Mouse (Mus musculus) hindbrain, embryonic 13.5 days (tissue): ENCODE measurements at regions not wholly inside any gene's neighbourhood (a gene's known extent, or its start where the extent isn't known, plus 50 kb on each side); places are given as distances from the start of the nearest gene placed in this dataset.

Experiments
- ATAC-seq: fragments of 200-750 bp; cut with Nextera tagmentation; 2 replicates; pipeline ENCODE4 v1.8.0; 2017; ENCODE audit warnings: moderate TSS enrichment; ENCODE audit not compliant: low FRiP score
- H3K27ac ChIP-seq: fragments of 300-500 bp; sonication (generic); 2 replicates; pipeline ENCODE4 v1.5.1; 2015; ENCODE audit warnings: inconsistent platforms, mild to moderate bottlenecking, moderate library complexity
- H3K27me3 ChIP-seq: fragments of 300-500 bp; sonication (generic); 2 replicates; pipeline ENCODE4 v1.6.1; 2015; ENCODE audit warnings: mild to moderate bottlenecking, inconsistent platforms
- H3K36me3 ChIP-seq: fragments of 300-500 bp; sonication (generic); 2 replicates; pipeline ENCODE4 v1.6.1; 2015; ENCODE audit warnings: mild to moderate bottlenecking, inconsistent platforms
- H3K4me1 ChIP-seq: fragments of 300-500 bp; sonication (generic); replicated peaks from 2 replicates; pipeline ENCODE4 v1.6.1; 2015; ENCODE audit warnings: inconsistent platforms
- H3K4me2 ChIP-seq: fragments of 300-500 bp; sonication (generic); 2 replicates; pipeline ENCODE4 v1.6.1; 2015; ENCODE audit warnings: inconsistent platforms, mild to moderate bottlenecking, moderate library complexity
- H3K4me3 ChIP-seq: fragments of 300-500 bp; sonication (generic); 2 replicates; pipeline ENCODE4 v1.5.1; 2015; ENCODE audit warnings: mild to moderate bottlenecking, inconsistent platforms
- H3K9ac ChIP-seq: fragments of 300-500 bp; sonication (generic); 2 replicates; pipeline ENCODE4 v1.6.1; 2015; ENCODE audit warnings: mild to moderate bottlenecking, inconsistent platforms
- H3K9me3 ChIP-seq: fragments of 300-500 bp; sonication (generic); 2 replicates; pipeline ENCODE4 v1.6.1; 2016; ENCODE audit warnings: inconsistent platforms
- WGBS: fragments of 180-500 bp; shearing (Covaris S2); methylation state at CpG from one replicate; pipeline ENCODE4 v1.1.7; 2015; 5-methylcytosine and 5-hydroxymethylcytosine counted together

DNA sequence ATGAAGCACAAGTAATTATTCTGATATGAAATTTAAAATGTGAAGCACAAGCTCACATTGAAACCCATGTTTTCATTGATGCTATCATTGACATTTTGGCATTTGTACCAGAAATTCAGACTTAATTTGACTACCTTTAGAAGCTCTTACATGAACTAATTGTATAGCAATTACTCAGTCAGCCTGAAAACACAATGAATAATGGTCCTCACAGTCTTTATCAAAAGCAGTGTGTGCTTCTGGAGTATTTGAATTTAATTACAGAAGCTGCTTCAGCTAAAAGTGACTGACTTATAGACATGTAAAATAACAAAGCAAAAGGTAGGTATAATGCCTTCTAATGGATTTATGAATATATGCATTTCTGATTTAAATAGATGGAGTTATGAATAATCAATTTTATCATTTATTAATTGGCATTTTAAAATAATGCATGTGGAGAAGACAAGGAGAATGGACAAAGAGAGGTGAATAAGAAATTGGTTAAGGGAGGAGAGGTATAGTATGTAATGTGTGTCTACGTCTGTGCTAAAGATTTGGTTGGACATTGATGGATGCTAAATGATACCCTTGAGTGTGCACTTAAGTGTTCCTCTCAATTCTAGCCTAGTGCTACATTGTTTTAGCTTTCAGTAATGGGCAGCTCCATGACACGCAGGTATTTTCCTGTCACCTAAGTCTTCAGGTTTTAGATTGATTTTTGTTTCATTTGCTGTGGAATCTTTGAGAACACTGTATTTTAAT lies 803.2 kb upstream of the Frg1 start:
- H3K9me3 ChIP-seq: no peaks in the 10 kb centered on the region
- no peaks in the 10 kb centered on the region for H3K36me3 ChIP-seq
- H3K4me1 ChIP-seq: no peaks in the 10 kb centered on the region
- H3K9ac ChIP-seq: no peak overlapping the region
- H3K4me3 ChIP-seq: no peak overlapping the region
- 65% methylated on average over 2 of the region's 2 CpGs for WGBS
- ATAC-seq: no peak
- H3K27me3 ChIP-seq: no peaks in the 10 kb centered on the region
- no peak overlapping the region for H3K27ac ChIP-seq
- H3K4me2 ChIP-seq: no peak overlapping the region

DNA sequence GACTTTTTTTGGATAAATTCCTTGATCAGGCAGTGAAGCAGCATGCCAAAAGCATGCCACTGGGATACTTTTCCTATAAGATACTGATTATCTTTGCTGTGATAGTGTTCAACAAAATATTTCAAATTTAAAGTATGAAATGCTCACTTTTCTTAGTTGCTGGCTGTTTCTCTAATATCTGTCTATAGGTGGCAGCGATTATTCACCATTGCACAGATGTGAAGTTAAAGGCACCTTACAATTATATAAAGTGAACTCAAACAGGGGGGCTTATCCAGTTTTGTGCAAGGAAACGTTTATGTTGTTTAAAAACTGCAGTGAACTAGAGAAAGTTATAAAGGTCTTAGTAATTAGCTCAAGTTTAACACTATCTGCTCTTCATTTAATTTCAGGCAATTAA lies 794.1 kb upstream of the Frg1 start:
- Histone ChIP-seq H3K4me3 (no peak overlapping the region), H3K4me2 (no peak overlapping the region), H3K4me1 (no peaks in the 10 kb centered on the region), H3K36me3 (no peaks in the 10 kb centered on the region), H3K27ac (no peak overlapping the region), H3K9me3 (no peaks in the 10 kb centered on the region), H3K27me3 (no peaks in the 10 kb centered on the region), H3K9ac (no peak overlapping the region)
- ATAC-seq: no peak
- WGBS: 57% methylated on average over 2 of the region's 2 CpGs

DNA sequence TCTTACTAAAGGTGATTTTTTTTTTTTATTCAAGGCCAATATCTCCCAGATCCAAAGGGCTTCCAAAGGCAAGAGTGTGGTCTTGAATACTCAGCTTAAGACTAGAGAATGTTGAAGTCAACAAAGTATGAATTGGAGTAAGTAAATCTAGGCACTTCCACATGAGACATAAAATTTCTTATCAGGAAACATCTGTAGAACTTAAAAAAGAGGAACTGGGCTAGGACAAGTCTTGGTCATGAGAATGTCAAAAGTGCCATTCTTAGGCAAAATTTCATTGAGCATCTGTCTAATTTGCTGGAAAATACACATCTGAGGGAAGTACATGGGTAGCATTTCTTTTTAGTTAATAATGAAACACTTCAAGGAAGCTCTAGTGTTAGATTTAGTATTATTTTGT lies 793.1 kb upstream of the Frg1 start:
- Histone ChIP-seq H3K27ac (no peak overlapping the region), H3K36me3 (no peaks in the 10 kb centered on the region), H3K4me1 (no peaks in the 10 kb centered on the region), H3K27me3 (no peaks in the 10 kb centered on the region), H3K4me2 (no peak overlapping the region), H3K9ac (no peak overlapping the region), H3K4me3 (no peak overlapping the region), H3K9me3 (no peaks in the 10 kb centered on the region)
- ATAC-seq: no peak

DNA sequence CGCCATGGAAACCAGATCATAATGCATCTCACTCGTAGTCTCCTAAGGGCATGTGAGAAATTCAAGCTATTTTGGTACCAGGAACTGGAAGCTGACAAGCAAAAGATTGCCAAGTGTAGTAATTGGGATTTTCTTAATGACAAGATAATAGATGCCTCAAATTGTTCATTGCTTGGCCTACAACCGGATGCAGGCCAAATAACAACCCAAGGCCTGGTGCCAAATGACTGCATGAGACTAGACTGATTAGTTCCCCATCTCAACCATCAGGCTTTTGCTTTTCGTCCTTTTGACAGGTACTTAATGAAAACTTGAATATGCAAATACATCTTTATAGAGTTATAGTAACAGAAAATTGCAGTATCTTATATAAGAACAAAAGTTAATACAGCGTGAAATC lies 780.4 kb upstream of the Frg1 start:
- ATAC-seq: no peak
- H3K27me3 ChIP-seq: no peaks in the 10 kb centered on the region
- 73% methylated on average over 5 of the region's 5 CpGs for WGBS

DNA sequence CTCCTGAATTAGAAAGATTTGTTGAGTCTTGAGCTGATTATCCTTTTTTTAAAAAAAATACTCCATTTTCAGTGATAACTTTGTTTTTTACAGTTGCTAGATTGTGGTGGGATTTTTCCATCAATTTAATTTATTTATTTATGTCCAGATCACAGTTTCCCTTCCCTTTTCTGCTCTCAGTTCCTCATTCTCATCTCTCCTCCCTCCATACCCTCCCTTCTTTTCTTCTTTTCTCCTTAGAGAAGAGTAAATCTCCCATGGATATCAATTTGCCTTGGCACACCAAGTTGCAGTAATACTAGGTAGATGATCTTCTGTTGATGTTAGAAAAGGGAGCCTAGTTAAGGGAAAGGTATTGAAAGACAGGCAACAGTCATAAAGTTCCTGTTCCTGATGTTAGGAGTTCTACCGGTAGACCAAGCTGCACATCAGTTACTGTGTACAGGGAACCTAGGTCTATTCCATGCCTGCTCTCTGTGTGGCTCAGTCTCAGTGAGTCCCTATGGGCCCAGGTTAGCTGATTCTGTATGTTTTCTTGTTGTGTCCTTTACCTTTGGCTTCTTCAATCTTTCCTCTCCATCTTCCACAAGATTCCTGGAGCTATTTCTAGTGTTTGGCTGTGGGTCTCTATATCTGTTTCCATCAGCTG lies 777.2 kb upstream of the Frg1 start:
- no peaks in the 10 kb centered on the region for H3K27me3 ChIP-seq
- H3K36me3 ChIP-seq: no peaks in the 10 kb centered on the region
- ATAC-seq: no peak
- no peak overlapping the region for H3K9ac ChIP-seq
- 93% methylated on average over 1 of the region's 1 CpGs for WGBS
- H3K27ac ChIP-seq: no peak overlapping the region
- H3K4me2 ChIP-seq: no peak overlapping the region
- no peaks in the 10 kb centered on the region for H3K4me1 ChIP-seq
- H3K9me3 ChIP-seq: no peaks in the 10 kb centered on the region
- no peak overlapping the region for H3K4me3 ChIP-seq

More for the DNA sequence above, 780.4 kb upstream of the Frg1 start:
- no peaks in the 10 kb centered on the region for H3K4me1 ChIP-seq
- no peak overlapping the region for H3K4me3 ChIP-seq
- no peak overlapping the region for H3K4me2 ChIP-seq
- H3K27ac ChIP-seq: no peak overlapping the region
- no peaks in the 10 kb centered on the region for H3K36me3 ChIP-seq
- no peaks in the 10 kb centered on the region for H3K9me3 ChIP-seq
- H3K9ac ChIP-seq: no peak overlapping the region

DNA sequence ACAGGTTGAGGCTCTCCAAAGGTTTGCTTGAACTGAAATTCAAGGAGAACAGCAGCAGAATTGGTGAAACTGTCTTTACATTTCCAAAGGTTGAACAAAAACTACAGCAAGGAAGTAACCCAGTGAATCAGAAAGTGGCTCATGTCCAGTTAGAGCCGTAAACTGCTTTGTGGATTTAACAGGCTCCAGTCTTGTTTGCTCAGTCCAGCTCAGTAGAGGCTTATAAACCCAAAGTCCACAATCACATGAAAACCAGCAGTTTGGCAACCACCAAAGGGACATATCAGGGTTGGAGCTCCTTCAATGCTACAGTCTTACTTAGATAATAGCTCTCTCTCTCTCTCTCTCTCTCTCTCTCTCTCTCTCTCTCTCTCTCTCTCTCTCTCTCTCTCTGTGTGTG lies 770.2 kb upstream of the Frg1 start:
- no peak overlapping the region for H3K4me2 ChIP-seq
- no peak overlapping the region for H3K27ac ChIP-seq
- no peak overlapping the region for H3K4me3 ChIP-seq
- H3K4me1 ChIP-seq: no peaks in the 10 kb centered on the region
- H3K9me3 ChIP-seq: no peaks in the 10 kb centered on the region
- H3K27me3 ChIP-seq: no peaks in the 10 kb centered on the region
- WGBS: 97% methylated on average over 1 of the region's 1 CpGs
- no peaks in the 10 kb centered on the region for H3K36me3 ChIP-seq
- ATAC-seq: no peak
- H3K9ac ChIP-seq: no peak overlapping the region

DNA sequence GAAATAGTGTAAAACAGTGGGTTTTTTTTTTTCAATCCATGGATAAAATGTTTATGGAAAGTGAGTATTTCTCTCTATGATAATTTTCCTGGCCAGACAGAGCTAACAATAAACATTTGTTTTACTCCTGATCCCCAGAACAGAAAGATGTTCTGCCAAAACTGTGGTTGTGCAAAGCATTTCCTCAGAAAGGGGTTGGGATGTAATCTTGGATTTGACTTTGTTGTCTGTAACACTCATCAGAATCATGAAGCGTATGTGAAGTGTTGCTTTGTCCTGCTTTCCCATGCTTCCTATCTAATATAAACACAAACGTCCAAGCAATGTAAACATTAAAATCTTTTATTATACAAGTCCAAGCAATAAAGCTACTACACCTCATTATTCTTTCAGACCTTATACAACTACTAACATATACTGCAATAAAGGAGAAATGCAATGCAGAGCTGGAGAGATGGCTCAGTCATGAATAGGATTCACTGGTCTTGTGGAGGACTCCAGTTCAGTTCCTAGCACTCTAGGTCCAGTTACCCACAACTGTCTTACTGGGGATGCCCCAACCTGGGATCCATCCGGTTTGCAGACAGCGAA lies 766.5 kb upstream of the Frg1 start:
- Histone ChIP-seq H3K9ac (no peak overlapping the region), H3K36me3 (no peaks in the 10 kb centered on the region), H3K9me3 (no peaks in the 10 kb centered on the region), H3K4me3 (no peak overlapping the region), H3K27me3 (no peaks in the 10 kb centered on the region), H3K4me1 (no peaks in the 10 kb centered on the region), H3K27ac (no peak overlapping the region), H3K4me2 (no peak overlapping the region)
- WGBS: 85% methylated on average over 4 of the region's 4 CpGs
- no peak for ATAC-seq

DNA sequence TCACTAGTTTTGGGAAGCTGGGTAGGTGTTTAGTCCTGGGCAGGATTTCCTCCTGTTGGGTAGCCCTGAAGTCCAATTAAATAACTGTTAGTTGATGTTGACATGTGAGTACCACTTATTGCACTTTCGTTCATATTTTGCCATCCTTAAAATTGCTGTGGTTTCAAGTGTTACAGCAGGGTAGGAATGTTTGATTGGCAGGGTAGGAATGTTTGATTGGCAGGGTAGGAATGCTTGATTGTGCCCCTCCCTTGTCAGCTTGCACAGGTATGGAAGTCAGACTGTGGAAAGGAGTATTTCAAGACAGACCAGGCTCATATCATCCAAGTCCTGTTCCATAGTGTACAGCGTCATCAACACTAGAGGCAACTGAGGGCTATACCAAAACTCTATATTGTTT lies 745.6 kb upstream of the Frg1 start:
- Histone ChIP-seq H3K4me1 (no peaks in the 10 kb centered on the region), H3K36me3 (no peaks in the 10 kb centered on the region), H3K4me2 (no peak overlapping the region), H3K9ac (no peak overlapping the region), H3K9me3 (no peaks in the 10 kb centered on the region), H3K27ac (no peak overlapping the region), H3K4me3 (no peak overlapping the region), H3K27me3 (no peaks in the 10 kb centered on the region)
- no peak for ATAC-seq
- 91% methylated on average over 2 of the region's 2 CpGs for WGBS

DNA sequence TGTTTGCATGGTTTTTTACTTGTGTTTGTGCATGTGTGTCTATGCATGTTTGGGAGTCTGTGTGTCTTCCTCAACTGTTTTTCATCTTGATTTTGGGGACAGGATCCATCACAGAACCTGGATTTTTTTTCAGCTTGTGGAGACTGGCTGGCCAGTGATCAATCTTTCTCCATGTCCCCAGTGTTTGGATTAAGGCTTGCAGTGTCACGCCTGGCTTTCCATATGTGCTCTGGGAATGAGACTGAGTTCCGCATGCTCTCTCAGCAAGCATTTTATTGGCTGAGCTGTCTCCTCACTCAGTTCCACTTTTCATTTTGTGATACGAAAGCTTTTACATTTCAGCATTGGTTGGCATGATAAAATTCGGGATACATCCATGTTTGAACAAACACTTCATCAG lies 740.1 kb upstream of the Frg1 start:
- Histone ChIP-seq H3K9ac (no peak overlapping the region), H3K4me1 (no peaks in the 10 kb centered on the region), H3K4me2 (no peak overlapping the region), H3K27ac (no peak overlapping the region), H3K36me3 (no peaks in the 10 kb centered on the region), H3K9me3 (no peaks in the 10 kb centered on the region), H3K27me3 (no peaks in the 10 kb centered on the region), H3K4me3 (no peak overlapping the region)
- no peak for ATAC-seq
- WGBS: 83% methylated on average over 4 of the region's 4 CpGs

DNA sequence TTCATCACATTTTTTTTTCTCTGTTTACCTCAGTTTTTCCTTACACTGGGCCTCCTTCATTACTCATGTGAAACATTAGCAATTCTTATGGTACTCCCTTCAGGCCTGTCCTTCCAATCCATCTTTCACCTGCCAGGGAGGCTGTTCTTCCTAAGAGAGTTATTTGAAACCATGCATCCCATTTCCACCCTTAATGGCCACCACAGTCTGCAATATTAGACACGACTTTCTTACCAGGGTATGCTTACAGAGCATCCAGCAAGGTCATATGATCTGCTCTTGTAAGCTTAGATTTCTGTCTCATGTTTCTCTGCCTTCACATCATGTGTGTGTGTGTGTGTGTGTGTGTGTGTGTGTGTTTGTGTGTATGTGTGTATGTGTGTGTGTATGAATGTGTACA lies 739.7 kb upstream of the Frg1 start:
- ATAC-seq: no peak
- H3K4me3 ChIP-seq: no peak overlapping the region
- H3K27ac ChIP-seq: no peak overlapping the region
- no peaks in the 10 kb centered on the region for H3K36me3 ChIP-seq
- 48% methylated on average over 1 of the region's 1 CpGs for WGBS
- no peaks in the 10 kb centered on the region for H3K9me3 ChIP-seq
- H3K9ac ChIP-seq: no peak overlapping the region
- H3K4me1 ChIP-seq: no peaks in the 10 kb centered on the region
- H3K27me3 ChIP-seq: no peaks in the 10 kb centered on the region
- H3K4me2 ChIP-seq: no peak overlapping the region

DNA sequence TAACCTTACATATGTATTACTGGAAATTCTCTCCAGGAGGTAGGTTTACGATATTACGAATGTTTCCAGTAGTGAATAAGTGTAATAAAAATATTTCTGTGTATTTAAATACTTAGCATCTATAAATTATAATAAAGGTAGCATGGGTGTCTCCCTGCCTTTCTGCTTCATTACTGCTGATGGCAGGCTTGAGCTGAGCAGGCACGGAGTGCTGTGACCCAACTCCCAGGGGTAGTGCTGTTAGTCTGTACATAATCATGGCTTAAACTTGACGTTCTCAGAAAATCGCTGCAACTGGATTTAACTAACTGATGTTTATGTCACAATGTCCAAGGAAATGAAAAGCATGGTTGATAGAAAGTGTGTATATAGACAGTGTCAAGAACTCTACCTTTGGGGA lies 727.8 kb upstream of the Frg1 start:
- no peak overlapping the region for H3K4me3 ChIP-seq
- H3K4me2 ChIP-seq: no peak overlapping the region
- H3K4me1 ChIP-seq: no peaks in the 10 kb centered on the region
- WGBS: 79% methylated on average over 5 of the region's 5 CpGs
- H3K9ac ChIP-seq: no peak overlapping the region
- no peak overlapping the region for H3K27ac ChIP-seq
- no peaks in the 10 kb centered on the region for H3K36me3 ChIP-seq
- no peaks in the 10 kb centered on the region for H3K9me3 ChIP-seq
- ATAC-seq: no peak
- H3K27me3 ChIP-seq: no peaks in the 10 kb centered on the region

DNA sequence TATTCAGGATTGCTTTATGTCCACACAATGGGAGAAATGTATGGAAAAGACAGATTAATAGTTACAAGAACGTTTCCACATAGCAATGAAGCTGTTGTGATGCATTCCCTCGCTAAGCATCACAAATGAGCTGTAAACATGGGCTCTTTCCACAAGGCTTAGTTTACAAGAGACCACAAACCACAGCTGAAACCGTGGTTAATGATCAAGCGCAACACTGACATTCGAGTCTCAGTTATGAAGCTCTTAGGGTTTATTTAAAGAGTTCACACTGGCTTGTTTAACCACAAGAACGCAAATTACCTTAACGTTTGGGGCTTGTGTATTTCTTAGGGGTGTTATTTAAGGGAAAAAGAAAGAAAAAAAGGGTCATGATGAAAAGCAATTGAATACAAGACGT lies 727.3 kb upstream of the Frg1 start:
- H3K4me3 ChIP-seq: no peak overlapping the region
- H3K9me3 ChIP-seq: no peaks in the 10 kb centered on the region
- H3K4me1 ChIP-seq: no peaks in the 10 kb centered on the region
- H3K36me3 ChIP-seq: no peaks in the 10 kb centered on the region
- no peak overlapping the region for H3K27ac ChIP-seq
- H3K4me2 ChIP-seq: no peak overlapping the region
- H3K27me3 ChIP-seq: no peaks in the 10 kb centered on the region
- 62% methylated on average over 8 of the region's 8 CpGs for WGBS
- H3K9ac ChIP-seq: no peak overlapping the region
- ATAC-seq: no peak

DNA sequence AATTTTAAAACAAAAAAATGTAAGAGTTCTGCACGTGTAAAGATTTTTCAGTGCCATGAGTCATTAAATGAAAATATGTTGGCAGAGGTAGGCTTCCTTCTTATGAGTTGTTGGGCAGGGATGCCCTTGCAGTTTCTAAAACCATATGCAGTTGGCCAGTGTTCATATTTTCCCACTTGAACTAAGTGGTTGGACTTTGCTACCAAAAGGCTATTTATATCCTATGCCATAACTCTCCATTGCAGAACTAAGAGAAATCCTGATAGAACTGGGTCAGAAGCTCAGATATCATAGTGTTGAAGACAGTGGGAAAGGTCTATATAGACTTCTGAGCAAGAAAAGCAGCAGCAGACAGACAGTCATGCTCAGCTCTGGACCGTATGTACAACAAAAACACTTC lies 690.7 kb upstream of the Frg1 start:
- no peaks in the 10 kb centered on the region for H3K4me1 ChIP-seq
- no peak overlapping the region for H3K9ac ChIP-seq
- no peaks in the 10 kb centered on the region for H3K27me3 ChIP-seq
- H3K9me3 ChIP-seq: no peaks in the 10 kb centered on the region
- H3K4me3 ChIP-seq: no peak overlapping the region
- no peak overlapping the region for H3K27ac ChIP-seq
- H3K36me3 ChIP-seq: no peaks in the 10 kb centered on the region
- ATAC-seq: no peak
- WGBS: 90% methylated on average over 2 of the region's 2 CpGs
- H3K4me2 ChIP-seq: no peak overlapping the region
